In the genomic region with DNA sequence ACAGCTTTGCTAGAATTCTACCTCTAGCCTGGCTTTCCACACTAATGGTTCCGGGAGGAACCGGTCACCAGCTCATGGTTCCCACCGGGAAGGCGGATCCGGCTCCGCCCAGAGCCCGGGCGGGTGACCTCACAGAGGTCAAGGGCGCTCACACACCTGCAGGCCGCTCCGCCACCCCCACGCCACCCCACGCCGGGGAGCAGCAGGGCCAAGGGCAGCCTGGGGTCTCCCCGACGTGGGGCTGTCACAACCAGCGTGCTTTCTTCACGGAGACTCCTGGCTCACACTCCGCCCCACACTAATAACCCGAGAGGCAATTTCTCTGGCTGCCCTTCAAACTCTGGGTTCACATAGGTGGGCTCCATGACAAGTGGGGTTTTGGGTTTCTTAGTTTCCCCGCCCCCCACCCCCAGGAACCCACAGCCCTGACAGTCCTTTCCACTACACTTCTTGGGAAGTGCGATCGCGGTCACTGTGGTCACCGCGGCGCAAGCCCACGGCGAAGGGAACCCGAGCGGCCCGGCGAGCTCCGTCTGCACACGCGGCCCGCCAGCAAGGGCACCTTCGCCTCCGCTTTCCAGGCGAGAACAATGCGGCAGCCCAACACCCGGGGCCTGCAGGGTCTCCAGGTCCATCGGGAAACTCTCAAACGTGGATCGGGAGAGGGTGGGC, we compare ENCODE assay signal across 8 mouse cellular contexts. TPM values are rescaled to one million over a fixed set of nuclear protein-coding genes. Genes with fewer than 3 reads are reported as not detected.
DNase-seq lines count a peak whose midpoint lies in the region; ATAC-seq and TF ChIP-seq lines count a peak whose summit lies in the region.

No protein-coding gene starts in this region.

- H3K27me3 ChIP-seq in hindbrain, embryonic 16.5 days (replicated peaks; ENCODE audit: control insufficient read depth, insufficient read depth, low read length): no peaks in the 10 kb centered on the region

- under 1% methylated on average over 45 of the region's 45 CpGs for WGBS in hindbrain, embryonic 16.5 days

- no peaks in the 10 kb centered on the region for H3K9me3 ChIP-seq in hindbrain, embryonic 16.5 days (ENCODE audit: control insufficient read depth, low read length)

- peak; percentile 88 for DNase-seq in adrenal gland, adult 2 months
- DNase-seq in gastrocnemius, adult 8-10 months (ENCODE audit: low spot score in 2 of 2): peak; percentile 64 to 74
- DNase-seq in left cerebral cortex, postnatal 36 days (ENCODE audit: low spot score in 2 of 2): peak; percentile 52 to 54
- DNase-seq in skeletal muscle tissue, adult 2 months (ENCODE audit: low read depth, low spot score): peak; percentile 78

- peak overlapping the region; percentile 89 for H3K9ac ChIP-seq in hindbrain, embryonic 16.5 days (ENCODE audit: low read depth, low read length)

- intact Hi-C loops in left cerebral cortex, postnatal 36 days (cut with DNase I): no loop called here

- peak overlapping the region; percentile 99 for H3K4me2 ChIP-seq in hindbrain, embryonic 16.5 days (ENCODE audit: low read length)

- H3K4me3 ChIP-seq in cortical plate, adult 2 months (ENCODE audit: insufficient read depth, low read length): peak overlapping the region; percentile 91
- peak overlapping the region; percentile 74 for H3K4me3 ChIP-seq in hindbrain, embryonic 16.5 days (ENCODE audit: low read length)

- H3K27ac ChIP-seq in cortical plate, adult 2 months (ENCODE audit: insufficient read depth, low read length): peak overlapping the region; percentile 97
- H3K27ac ChIP-seq in hindbrain, embryonic 16.5 days (ENCODE audit: low read depth, low read length): peak overlapping the region; percentile 99

- H3K36me3 ChIP-seq in hindbrain, embryonic 16.5 days (ENCODE audit: control insufficient read depth, insufficient read depth, low read length): no peaks in the 10 kb centered on the region

- no peaks in the 10 kb centered on the region for H3K4me1 ChIP-seq in cortical plate, adult 2 months (ENCODE audit: control insufficient read depth, insufficient read depth, low read length)
- H3K4me1 ChIP-seq in hindbrain, embryonic 16.5 days (ENCODE audit: control insufficient read depth, insufficient read depth, low read depth, low read length): peaks cover 10% of the 10 kb centered on the region

- no peak for TF ChIP-seq POLR2A in cortical plate, adult 2 months (IDR thresholded peaks at IDR 0.05; ENCODE audit: extremely low read depth, insufficient read depth, low read length)

- peak; percentile 53 for ATAC-seq in hindbrain, embryonic 16.5 days
- ATAC-seq in megakaryocyte progenitor cell, adult 5-6 weeks (replicated peaks; ENCODE audit: poor library complexity): peak; percentile 17; the same call in 1 of the 2 replicates
- ATAC-seq in activated CD4-positive, CD25-positive, alpha-beta regulatory T cell, adult 4 months: no peak

- TF ChIP-seq CTCF in cortical plate, adult 2 months (IDR thresholded peaks at IDR 0.05; ENCODE audit: extremely low read depth, insufficient read depth, low read length): no peak

RNA-seq across cellular contexts. Expression of a gene that starts 6.8 kb away (rescaled TPM):
- 10 to 100 TPM; 37.8 to 55.3 TPM for total RNA-seq in adrenal gland, adult 2 months (2021)
- polyA plus RNA-seq in adrenal gland, adult 2 months (2012; rRNA removed): 63.9 and 76.4 TPM in 2 replicates
- polyA plus RNA-seq in cortical plate, adult 2 months (2012; rRNA removed): 12.4 and 13.0 TPM in 2 replicates
- total RNA-seq in gastrocnemius, adult 8-10 months (2022): 10 to 100 TPM; 17.0 to 23.9 (median 23.5) TPM
- 10.1 and 11.8 TPM in 2 replicates for polyA plus RNA-seq in hindbrain, embryonic 16.5 days (2015; fragmentation: Nextera tagmentation; extraction: Ambion mirVana)
- total RNA-seq in left cerebral cortex, postnatal 36 days (2021): 10 to 100 TPM; 50.8 to 72.8 TPM
- 28.4 and 35.6 TPM in 2 replicates for total RNA-seq in megakaryocyte progenitor cell, adult 5-6 weeks (2015)
- 22.8 and 29.0 TPM in 2 replicates for total RNA-seq in megakaryocyte progenitor cell, adult 5-6 weeks (2017)
- 10 to 100 TPM in 1 of 2 experiments, 1 to 10 TPM in 1; 9.3 to 15.9 TPM for polyA plus RNA-seq in activated CD4-positive, CD25-positive, alpha-beta regulatory T cell, adult 4 months (2017; shearing (Covaris generic))
